Mouse (Mus musculus) cerebellum, adult 18-20 months (tissue): ENCODE data around the gene Tspo2.
"Not testable (repeated sequence)": the region's sequence is repeated elsewhere in the genome, so short reads cannot be mapped to it uniquely, and the experiment has no call there.

ENCODE experiments used
- DNase-seq, 2 experiments: peaks; one replicate each; pipeline ENCODE4 v3.0.0; 2021

Gene Tspo2

GRCm38 (mm10) chr17:48451353-48451675 lies at the start of gene Tspo2:
Tspo2 (minus strand) TSS chr17:48451522.
- no peak for DNase-seq

GRCm38 (mm10) chr17:48500846-48501445 lies 49.6 kb upstream of the Tspo2 start:
- no peak for DNase-seq

GRCm38 (mm10) chr17:48497986-48498385 lies 46.7 kb upstream of the Tspo2 start:
- DNase-seq = no peak

GRCm38 (mm10) chr17:48493986-48494385 lies 42.7 kb upstream of the Tspo2 start:
- no peak for DNase-seq

GRCm38 (mm10) chr17:48493582-48493981 lies 42.3 kb upstream of the Tspo2 start:
- no peak for DNase-seq

GRCm38 (mm10) chr17:48492621-48493020 lies 41.3 kb upstream of the Tspo2 start:
- DNase-seq = no peak

GRCm38 (mm10) chr17:48489466-48489865 lies 38.1 kb upstream of the Tspo2 start:
- no peak for DNase-seq

- no peak for DNase-seq
These were observed 32.9 kb upstream of the Tspo2 start for GRCm38 (mm10) chr17:48484191-48484590.

GRCm38 (mm10) chr17:48483764-48484163 lies 32.4 kb upstream of the Tspo2 start:
- no peak for DNase-seq

GRCm38 (mm10) chr17:48479952-48480351 lies 28.6 kb upstream of the Tspo2 start:
- DNase-seq = no peak

- peak in 1 of 2 experiments; percentile 11 for DNase-seq
These were observed 24.1 kb upstream of the Tspo2 start for GRCm38 (mm10) chr17:48475444-48475843.

GRCm38 (mm10) chr17:48474282-48474681 lies 23.0 kb upstream of the Tspo2 start:
- DNase-seq = not testable (repeated sequence)

- peak; percentile 88 to 93 for DNase-seq
These were observed 16.3 kb upstream of the Tspo2 start for GRCm38 (mm10) chr17:48467395-48468231.

- DNase-seq = no peak
These were observed 15.6 kb upstream of the Tspo2 start for GRCm38 (mm10) chr17:48466769-48467394.

GRCm38 (mm10) chr17:48463391-48463790 lies 12.1 kb upstream of the Tspo2 start:
- DNase-seq = no peak

- no peak for DNase-seq
These were observed 10.8 kb upstream of the Tspo2 start for GRCm38 (mm10) chr17:48462096-48462495.

GRCm38 (mm10) chr17:48457971-48458653 lies 6.8 kb upstream of the Tspo2 start:
- no peak for DNase-seq

- no peak for DNase-seq
These were observed 4.6 kb upstream of the Tspo2 start for GRCm38 (mm10) chr17:48455955-48456354.

GRCm38 (mm10) chr17:48454688-48455087 lies 3.4 kb upstream of the Tspo2 start, which contains the start of gene Unc5cl:
Unc5cl (plus strand) TSS chr17:48454901.
- no peak for DNase-seq

GRCm38 (mm10) chr17:48454190-48454589 lies 2.9 kb upstream of the Tspo2 start:
- DNase-seq = no peak

- no peak for DNase-seq
These were observed 2.2 kb upstream of the Tspo2 start for GRCm38 (mm10) chr17:48453489-48453888.

- no peak for DNase-seq
These were observed 577 bp upstream of the Tspo2 start for GRCm38 (mm10) chr17:48451753-48452444.
